Mouse (Mus musculus): ENCODE results near the gene Rps6ka2.

Rps6ka2 gene

GRCm38 (mm10) chr17:7219044-7219718 lies 49.3 kb downstream of the Rps6ka2 start:
- DNase-seq (ENCODE audit: low read depth, low spot score), result no peak

- no peak for DNase-seq (ENCODE audit: low read depth, low spot score)
Measured at GRCm38 (mm10) chr17:7221310-7221709, 51.4 kb downstream of the Rps6ka2 start.

- no peak for DNase-seq (ENCODE audit: low read depth, low spot score)
Measured at GRCm38 (mm10) chr17:7222198-7222597, 52.3 kb downstream of the Rps6ka2 start.

- no peak for DNase-seq (ENCODE audit: low read depth, low spot score)
Measured at GRCm38 (mm10) chr17:7228545-7228944, 58.6 kb downstream of the Rps6ka2 start.

GRCm38 (mm10) chr17:7231312-7231711 lies 61.4 kb downstream of the Rps6ka2 start:
- no peak for DNase-seq (ENCODE audit: low read depth, low spot score)

- DNase-seq (ENCODE audit: low read depth, low spot score), result no peak
Measured at GRCm38 (mm10) chr17:7231790-7232189, 61.9 kb downstream of the Rps6ka2 start.

GRCm38 (mm10) chr17:7232400-7232799 lies 62.5 kb downstream of the Rps6ka2 start:
- DNase-seq (ENCODE audit: low read depth, low spot score), result no peak

- no peak for DNase-seq (ENCODE audit: low read depth, low spot score)
Measured at GRCm38 (mm10) chr17:7233197-7233596, 63.3 kb downstream of the Rps6ka2 start.

- DNase-seq (ENCODE audit: low read depth, low spot score), result no peak
Measured at GRCm38 (mm10) chr17:7237706-7238105, 67.8 kb downstream of the Rps6ka2 start.

GRCm38 (mm10) chr17:7238766-7239165 lies 68.9 kb downstream of the Rps6ka2 start:
- DNase-seq (ENCODE audit: low read depth, low spot score), result no peak

- DNase-seq (ENCODE audit: low read depth, low spot score), result no peak
Measured at GRCm38 (mm10) chr17:7240526-7240925, 70.6 kb downstream of the Rps6ka2 start.

- DNase-seq (ENCODE audit: low read depth, low spot score), result no peak
Measured at GRCm38 (mm10) chr17:7245078-7245477, 75.2 kb downstream of the Rps6ka2 start.

- DNase-seq (ENCODE audit: low read depth, low spot score), result no peak
Measured at GRCm38 (mm10) chr17:7246893-7247556, 77.1 kb downstream of the Rps6ka2 start.

GRCm38 (mm10) chr17:7250373-7250772 lies 80.5 kb downstream of the Rps6ka2 start:
- DNase-seq (ENCODE audit: low read depth, low spot score), result no peak

- DNase-seq (ENCODE audit: low read depth, low spot score), result no peak
Measured at GRCm38 (mm10) chr17:7257208-7257607, 87.3 kb downstream of the Rps6ka2 start.

GRCm38 (mm10) chr17:7258748-7259359 lies 88.9 kb downstream of the Rps6ka2 start:
- DNase-seq (ENCODE audit: low read depth, low spot score), result no peak

- DNase-seq (ENCODE audit: low read depth, low spot score), result no peak
Measured at GRCm38 (mm10) chr17:7260360-7260759, 90.4 kb downstream of the Rps6ka2 start.

GRCm38 (mm10) chr17:7262056-7262455 lies 92.1 kb downstream of the Rps6ka2 start:
- peak; percentile 62 for DNase-seq (ENCODE audit: low read depth, low spot score)

GRCm38 (mm10) chr17:7262620-7263019 lies 92.7 kb downstream of the Rps6ka2 start:
- DNase-seq (ENCODE audit: low read depth, low spot score), result no peak

- DNase-seq (ENCODE audit: low read depth, low spot score), result no peak
Measured at GRCm38 (mm10) chr17:7264610-7265009, 94.7 kb downstream of the Rps6ka2 start.

GRCm38 (mm10) chr17:7265291-7265690 lies 95.4 kb downstream of the Rps6ka2 start:
- no peak for DNase-seq (ENCODE audit: low read depth, low spot score)

GRCm38 (mm10) chr17:7265705-7266368 lies 95.9 kb downstream of the Rps6ka2 start:
- no peak for DNase-seq (ENCODE audit: low read depth, low spot score)

All from forelimb bud, embryonic 11.5 days (tissue).